Mouse (Mus musculus): ENCODE data around the gene Slc25a33. TPM values are rescaled to one million over a fixed set of nuclear protein-coding genes. Genes with fewer than 3 reads are reported as not detected.
A peak's percentile ranks its signal among the peaks of the same experiment; 100 is the strongest.

Slc25a33 gene
- polyA plus RNA-seq, 1 experiment from 2014 or later = 10.8 TPM

GRCm38 (mm10) chr4:149806699-149807381 lies 32.8 kb upstream of the Slc25a33 start:
- no peak overlapping the region for H3K27ac ChIP-seq (replicated peaks)
- WGBS = 46% methylated on average over 19 of the region's 19 CpGs
- peak; percentile 67; the same call in 1 of the 2 replicates for ATAC-seq (ENCODE audit: insufficient number of reproducible peaks, low FRiP score, low TSS enrichment, low read depth)
- peaks cover 8% of the 10 kb centered on the region for H3K4me1 ChIP-seq
- H3K36me3 ChIP-seq = no peaks in the 10 kb centered on the region
- peaks cover 9% of the 10 kb centered on the region for H3K27me3 ChIP-seq
- no peak overlapping the region for H3K9ac ChIP-seq
- H3K9me3 ChIP-seq (replicated peaks) = no peaks in the 10 kb centered on the region
- H3K4me3 ChIP-seq (replicated peaks) = no peak overlapping the region
- H3K4me2 ChIP-seq (replicated peaks) = no peak overlapping the region

- H3K4me2 ChIP-seq (replicated peaks) = no peak overlapping the region
Measured at GRCm38 (mm10) chr4:149802269-149802668, 28.2 kb upstream of the Slc25a33 start.

GRCm38 (mm10) chr4:149800576-149800975 lies 26.5 kb upstream of the Slc25a33 start:
- no peaks in the 10 kb centered on the region for H3K27me3 ChIP-seq
- H3K4me2 ChIP-seq (replicated peaks) = no peak overlapping the region
- ATAC-seq (ENCODE audit: insufficient number of reproducible peaks, low FRiP score, low TSS enrichment, low read depth) = no peak
- H3K9me3 ChIP-seq (replicated peaks) = no peaks in the 10 kb centered on the region
- peaks cover 15% of the 10 kb centered on the region for H3K4me1 ChIP-seq
- no peak overlapping the region for H3K4me3 ChIP-seq (replicated peaks)
- H3K36me3 ChIP-seq = no peaks in the 10 kb centered on the region
- no peak overlapping the region for H3K27ac ChIP-seq (replicated peaks)
- H3K9ac ChIP-seq = no peak overlapping the region
- WGBS = 61% methylated on average over 2 of the region's 2 CpGs

More at GRCm38 (mm10) chr4:149802269-149802668, 28.2 kb upstream of the Slc25a33 start:
- Histone ChIP-seq H3K27me3 (no peaks in the 10 kb centered on the region), H3K9ac (no peak overlapping the region), H3K4me1 (peaks cover 9% of the 10 kb centered on the region), H3K9me3 (replicated peaks) (no peaks in the 10 kb centered on the region), H3K36me3 (no peaks in the 10 kb centered on the region), H3K27ac (replicated peaks) (no peak overlapping the region), H3K4me3 (replicated peaks) (no peak overlapping the region)
- ATAC-seq (ENCODE audit: insufficient number of reproducible peaks, low FRiP score, low TSS enrichment, low read depth) = no peak
- WGBS = 30% methylated on average over 9 of the region's 9 CpGs

- 89% methylated on average over 6 of the region's 6 CpGs for WGBS
- H3K9ac ChIP-seq = no peak overlapping the region
- H3K4me3 ChIP-seq (replicated peaks) = no peak overlapping the region
- peaks cover 15% of the 10 kb centered on the region for H3K4me1 ChIP-seq
- H3K36me3 ChIP-seq = no peaks in the 10 kb centered on the region
- H3K27me3 ChIP-seq = no peaks in the 10 kb centered on the region
- no peak overlapping the region for H3K4me2 ChIP-seq (replicated peaks)
- H3K27ac ChIP-seq (replicated peaks) = no peak overlapping the region
- H3K9me3 ChIP-seq (replicated peaks) = no peaks in the 10 kb centered on the region
- no peak for ATAC-seq (ENCODE audit: insufficient number of reproducible peaks, low FRiP score, low TSS enrichment, low read depth)
Measured at GRCm38 (mm10) chr4:149800172-149800464, 26.0 kb upstream of the Slc25a33 start.

GRCm38 (mm10) chr4:149799346-149800171 lies 25.5 kb upstream of the Slc25a33 start:
- Histone ChIP-seq H3K27ac (replicated peaks) (no peak overlapping the region), H3K4me2 (replicated peaks) (no peak overlapping the region), H3K9ac (no peak overlapping the region), H3K27me3 (no peaks in the 10 kb centered on the region), H3K36me3 (no peaks in the 10 kb centered on the region), H3K4me3 (replicated peaks) (no peak overlapping the region), H3K4me1 (peaks cover 15% of the 10 kb centered on the region), H3K9me3 (replicated peaks) (no peaks in the 10 kb centered on the region)
- 86% methylated on average over 16 of the region's 16 CpGs for whole genome bisulfite sequencing
- ATAC-seq (ENCODE audit: insufficient number of reproducible peaks, low FRiP score, low TSS enrichment, low read depth) = no peak

- 25% methylated on average over 7 of the region's 7 CpGs for WGBS
- ATAC-seq (ENCODE audit: insufficient number of reproducible peaks, low FRiP score, low TSS enrichment, low read depth) = no peak
- Histone ChIP-seq H3K4me2 (replicated peaks) (no peak overlapping the region), H3K27ac (replicated peaks) (no peak overlapping the region), H3K4me3 (replicated peaks) (no peak overlapping the region), H3K4me1 (peaks cover 15% of the 10 kb centered on the region), H3K27me3 (no peaks in the 10 kb centered on the region), H3K9me3 (replicated peaks) (no peaks in the 10 kb centered on the region), H3K36me3 (no peaks in the 10 kb centered on the region), H3K9ac (no peak overlapping the region)
Measured at GRCm38 (mm10) chr4:149798684-149799309, 24.7 kb upstream of the Slc25a33 start.

- Histone ChIP-seq H3K4me3 (replicated peaks) (no peak overlapping the region), H3K27me3 (no peaks in the 10 kb centered on the region), H3K4me2 (replicated peaks) (no peak overlapping the region), H3K27ac (replicated peaks) (no peak overlapping the region), H3K4me1 (peaks cover 15% of the 10 kb centered on the region), H3K36me3 (no peaks in the 10 kb centered on the region), H3K9ac (no peak overlapping the region), H3K9me3 (replicated peaks) (no peaks in the 10 kb centered on the region)
- 76% methylated on average over 2 of the region's 2 CpGs for WGBS
- no peak for ATAC-seq (ENCODE audit: insufficient number of reproducible peaks, low FRiP score, low TSS enrichment, low read depth)
Measured at GRCm38 (mm10) chr4:149798116-149798515, 24.0 kb upstream of the Slc25a33 start.

- ATAC-seq (ENCODE audit: insufficient number of reproducible peaks, low FRiP score, low TSS enrichment, low read depth) = no peak
- no peaks in the 10 kb centered on the region for H3K27me3 ChIP-seq
- no peak overlapping the region for H3K9ac ChIP-seq
- H3K4me2 ChIP-seq (replicated peaks) = no peak overlapping the region
- H3K4me1 ChIP-seq = peaks cover 15% of the 10 kb centered on the region
- H3K36me3 ChIP-seq = no peaks in the 10 kb centered on the region
- H3K27ac ChIP-seq (replicated peaks) = no peak overlapping the region
- H3K4me3 ChIP-seq (replicated peaks) = no peak overlapping the region
- 55% methylated on average over 1 of the region's 1 CpGs for WGBS
- H3K9me3 ChIP-seq (replicated peaks) = no peaks in the 10 kb centered on the region
Measured at GRCm38 (mm10) chr4:149797220-149797610, 23.1 kb upstream of the Slc25a33 start.

GRCm38 (mm10) chr4:149796567-149797219 lies 22.6 kb upstream of the Slc25a33 start:
- ATAC-seq (ENCODE audit: insufficient number of reproducible peaks, low FRiP score, low TSS enrichment, low read depth) = no peak
- no peak overlapping the region for H3K27ac ChIP-seq (replicated peaks)

GRCm38 (mm10) chr4:149794966-149795477 lies 20.9 kb upstream of the Slc25a33 start:
- H3K27me3 ChIP-seq = no peaks in the 10 kb centered on the region
- H3K4me1 ChIP-seq = peaks cover 15% of the 10 kb centered on the region
- ATAC-seq (ENCODE audit: insufficient number of reproducible peaks, low FRiP score, low TSS enrichment, low read depth) = no peak
- H3K4me3 ChIP-seq (replicated peaks) = no peak overlapping the region
- H3K27ac ChIP-seq (replicated peaks) = no peak overlapping the region
- no peak overlapping the region for H3K9ac ChIP-seq
- H3K9me3 ChIP-seq (replicated peaks) = no peaks in the 10 kb centered on the region
- H3K4me2 ChIP-seq (replicated peaks) = no peak overlapping the region
- 75% methylated on average over 7 of the region's 7 CpGs for WGBS
- no peaks in the 10 kb centered on the region for H3K36me3 ChIP-seq

More at GRCm38 (mm10) chr4:149796567-149797219, 22.6 kb upstream of the Slc25a33 start:
- Histone ChIP-seq H3K4me2 (replicated peaks) (no peak overlapping the region), H3K27me3 (no peaks in the 10 kb centered on the region), H3K9me3 (replicated peaks) (no peaks in the 10 kb centered on the region), H3K36me3 (no peaks in the 10 kb centered on the region), H3K4me1 (peaks cover 15% of the 10 kb centered on the region), H3K4me3 (replicated peaks) (no peak overlapping the region), H3K9ac (no peak overlapping the region)
- 48% methylated on average over 14 of the region's 14 CpGs for WGBS

GRCm38 (mm10) chr4:149794010-149794338 lies 19.9 kb upstream of the Slc25a33 start:
- Histone ChIP-seq H3K4me2 (replicated peaks) (no peak overlapping the region), H3K27ac (replicated peaks) (no peak overlapping the region), H3K4me3 (replicated peaks) (no peak overlapping the region), H3K27me3 (no peaks in the 10 kb centered on the region), H3K9me3 (replicated peaks) (no peaks in the 10 kb centered on the region), H3K4me1 (peaks cover 15% of the 10 kb centered on the region), H3K36me3 (no peaks in the 10 kb centered on the region), H3K9ac (no peak overlapping the region)
- 0 out of 2 replicates have a peak, but pooled peaks have one; percentile 44 for ATAC-seq (ENCODE audit: insufficient number of reproducible peaks, low FRiP score, low TSS enrichment, low read depth)
- WGBS = 25% methylated on average over 8 of the region's 8 CpGs
